Mouse (Mus musculus): ENCODE results near the gene Kif27.

GRCm38 (mm10) chr13:58283466-58283865 is 75.5 kb downstream of the Kif27 start:
- TF ChIP-seq EP300 (optimal IDR thresholded peaks at IDR 0.05) (no peak), CTCF (IDR thresholded peaks at IDR 0.05; ENCODE audit: low read depth) (no peak)
